Mouse (Mus musculus): ENCODE measurements around the gene Ctns.

The Ctns gene

DNA sequence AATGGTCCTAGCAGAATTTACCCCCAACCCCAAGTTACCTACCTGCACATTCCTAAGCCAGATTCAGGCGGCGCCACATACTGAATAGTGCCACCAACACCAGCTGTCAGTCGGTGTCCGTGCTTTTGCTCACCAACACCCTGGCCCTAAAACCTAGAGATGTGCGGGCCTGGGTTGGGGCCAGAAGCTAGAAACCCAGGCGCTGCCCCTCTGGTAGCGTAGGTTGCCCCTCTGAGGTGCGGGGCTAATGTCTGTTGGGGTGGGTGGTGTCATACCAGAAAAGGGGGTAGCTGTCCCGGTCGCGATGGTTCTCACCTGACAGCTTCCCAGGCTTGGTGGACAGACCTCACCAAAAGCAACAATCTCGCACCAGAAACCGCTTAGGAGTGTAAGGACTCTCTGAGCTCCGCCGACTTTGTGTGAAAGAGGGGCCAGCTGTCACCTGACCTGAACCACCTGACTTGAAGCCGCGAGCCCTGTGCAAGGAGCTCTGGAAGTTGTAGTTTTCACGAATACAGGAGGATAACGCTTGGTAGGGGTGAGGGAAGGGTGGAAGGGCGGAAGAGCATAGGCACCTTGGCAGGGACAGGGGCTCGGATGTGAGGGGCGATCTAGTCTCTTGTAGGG lies at the start of gene Ctns:
TSS of gene Ctns (minus strand) at position 440 of the 627 bp plus-strand sequence.
- peak; percentile 88 to 94 for DNase-seq

DNA sequence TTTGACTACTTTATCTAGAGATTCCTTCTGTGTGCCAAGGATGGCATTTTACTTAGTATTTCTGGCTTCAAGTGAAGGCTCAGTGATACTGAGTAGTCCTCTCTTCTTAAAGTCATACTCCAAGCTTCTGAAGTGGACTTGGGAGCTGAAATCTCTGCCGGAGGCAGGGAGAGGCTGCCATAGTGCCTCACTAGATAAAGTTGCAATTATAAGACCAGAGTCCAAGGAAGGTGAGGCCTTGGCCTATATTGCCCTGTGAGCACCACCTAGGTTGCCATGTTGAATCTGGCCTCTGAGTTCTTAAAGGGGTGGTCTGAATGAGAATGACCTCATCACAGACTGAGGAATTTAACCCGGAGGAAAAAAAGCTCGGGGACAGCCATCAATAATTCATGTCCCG lies 43.9 kb upstream of the Ctns start:
- no peak for DNase-seq

DNA sequence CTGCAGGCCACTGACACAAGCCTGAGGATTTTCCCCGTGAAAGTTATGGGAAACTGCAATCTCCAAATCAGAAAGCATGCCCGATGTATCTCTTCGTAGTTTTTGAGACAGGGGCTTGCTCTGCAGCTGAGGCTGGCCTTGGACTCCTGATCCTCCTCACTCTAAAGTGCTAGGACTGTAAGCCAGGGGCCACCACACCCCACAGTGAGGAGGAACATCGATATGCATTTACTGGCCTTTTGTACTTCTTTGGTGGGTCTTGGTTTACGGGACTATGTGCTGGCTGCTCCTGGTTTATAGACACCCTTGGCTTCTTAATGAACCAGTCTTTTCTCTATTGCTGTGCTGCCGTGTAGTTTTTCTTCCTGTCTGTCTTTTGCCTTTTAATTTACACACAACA lies 43.4 kb upstream of the Ctns start:
- DNase-seq: no peak

DNA sequence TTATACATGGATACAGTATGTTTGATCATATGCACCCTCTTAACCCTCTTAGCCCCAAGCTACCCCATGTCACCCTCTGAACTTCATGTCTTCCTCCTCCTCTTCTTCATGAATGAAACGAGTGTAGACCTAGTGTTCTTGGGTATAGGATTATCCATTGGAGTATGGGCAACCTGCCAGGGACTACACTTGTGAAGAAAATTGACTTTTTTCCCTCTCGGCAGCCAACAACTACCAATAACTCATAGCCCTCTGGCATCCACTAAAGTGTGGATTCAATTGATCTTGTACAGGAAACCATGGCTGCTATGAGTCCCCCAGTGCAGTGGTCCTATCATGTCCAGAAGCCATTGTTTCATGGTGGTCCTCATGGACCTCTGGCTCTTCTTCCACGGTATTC lies 37.9 kb upstream of the Ctns start:
- DNase-seq: peak in 1 of 2 experiments; percentile 7

DNA sequence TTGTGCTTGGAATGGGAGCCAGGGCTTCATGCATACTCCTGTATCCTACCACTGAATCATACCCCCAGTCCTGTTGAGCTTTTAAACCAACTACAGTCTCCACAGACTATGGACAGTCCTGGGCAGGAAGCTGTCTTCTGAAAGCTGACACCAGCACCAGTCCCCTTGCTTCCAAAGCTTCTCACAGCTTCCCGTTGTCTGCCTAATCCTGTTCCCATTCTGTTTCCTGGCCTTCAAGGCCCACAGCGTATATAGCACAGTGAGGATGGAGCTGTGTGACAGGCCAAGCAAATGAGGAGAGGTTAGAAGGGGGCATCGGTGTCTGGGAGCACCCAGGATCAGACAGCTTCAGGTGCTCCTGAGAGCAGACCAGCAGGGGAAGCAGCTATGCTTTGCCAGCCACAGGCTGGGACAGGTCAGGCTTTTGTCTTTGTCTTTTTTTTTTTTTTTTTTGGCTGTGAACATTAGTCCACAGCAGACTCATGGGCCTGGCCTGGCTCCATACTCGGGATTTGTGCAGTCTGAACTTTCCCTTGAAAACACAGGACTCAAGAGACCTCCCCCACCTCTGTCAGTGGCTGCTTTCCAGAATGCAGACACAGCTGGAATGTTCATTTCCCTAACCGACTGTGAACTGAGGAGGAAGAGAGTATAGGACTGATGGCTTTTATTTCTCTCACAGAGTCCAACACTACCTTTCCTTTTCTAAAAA lies 37.3 kb upstream of the Ctns start:
- DNase-seq: peak; percentile 75 to 82

DNA sequence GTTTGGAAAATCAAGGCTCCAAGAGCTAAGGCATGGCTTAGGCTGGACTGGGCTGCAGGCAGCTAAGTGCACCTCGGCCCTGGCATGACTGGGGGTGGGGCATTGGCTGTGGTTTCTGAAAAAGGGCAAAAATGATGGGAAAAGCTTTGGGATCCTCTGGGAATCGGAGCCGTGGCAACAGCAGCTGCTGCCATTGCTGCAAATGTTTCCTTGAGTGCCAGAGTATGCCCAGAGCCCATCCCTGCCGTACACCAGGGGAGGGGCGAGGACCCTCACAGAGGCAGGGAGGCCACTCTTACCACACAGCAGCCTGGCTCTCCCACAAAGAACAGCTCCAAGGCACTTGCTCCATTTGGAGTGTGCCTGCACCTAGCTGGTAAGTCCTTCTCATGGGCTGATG lies 35.1 kb upstream of the Ctns start, which contains the start of gene Trpv1:
TSS of gene Trpv1 (plus strand) at position 301 of the 400 bp plus-strand sequence.
- no peak for DNase-seq

DNA sequence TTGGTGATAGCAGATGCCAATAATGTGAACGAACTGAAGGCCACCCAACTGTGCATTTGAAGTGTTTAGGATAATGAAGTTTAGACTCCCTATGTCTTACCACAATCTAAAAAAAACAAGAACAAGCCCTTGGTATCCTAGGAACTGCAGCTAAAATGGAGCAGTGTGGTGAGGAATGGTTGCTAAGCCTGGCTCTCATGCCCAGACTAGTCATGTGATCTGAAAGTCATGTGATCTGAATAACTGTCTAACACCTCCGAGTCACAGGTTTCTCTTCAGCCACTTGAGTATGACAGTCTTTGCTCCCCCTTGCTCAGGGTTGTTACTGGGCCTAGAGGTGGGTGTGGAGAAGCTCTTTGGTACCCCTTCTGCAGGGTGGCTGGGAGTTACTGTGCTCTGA lies 33.7 kb upstream of the Ctns start:
- DNase-seq: no peak

DNA sequence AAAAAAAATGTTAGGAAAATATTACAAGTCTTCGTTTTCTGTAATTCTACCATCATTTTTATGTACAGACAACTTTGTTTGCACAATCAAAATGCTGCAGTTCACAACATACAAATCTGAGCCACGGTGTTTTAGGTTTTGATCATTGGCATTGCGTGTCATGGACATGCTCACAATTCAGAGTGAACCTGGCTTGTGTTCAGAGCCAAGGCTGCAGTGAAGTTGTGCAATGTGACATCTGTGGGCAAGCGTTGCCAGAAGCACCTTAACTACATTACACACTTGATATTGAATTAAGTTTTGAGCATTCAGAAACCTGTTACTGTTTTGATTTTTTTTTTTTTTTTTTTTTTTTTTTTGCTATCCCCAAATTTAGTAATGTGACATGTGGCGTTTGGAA lies 31.2 kb upstream of the Ctns start:
- DNase-seq: no peak

DNA sequence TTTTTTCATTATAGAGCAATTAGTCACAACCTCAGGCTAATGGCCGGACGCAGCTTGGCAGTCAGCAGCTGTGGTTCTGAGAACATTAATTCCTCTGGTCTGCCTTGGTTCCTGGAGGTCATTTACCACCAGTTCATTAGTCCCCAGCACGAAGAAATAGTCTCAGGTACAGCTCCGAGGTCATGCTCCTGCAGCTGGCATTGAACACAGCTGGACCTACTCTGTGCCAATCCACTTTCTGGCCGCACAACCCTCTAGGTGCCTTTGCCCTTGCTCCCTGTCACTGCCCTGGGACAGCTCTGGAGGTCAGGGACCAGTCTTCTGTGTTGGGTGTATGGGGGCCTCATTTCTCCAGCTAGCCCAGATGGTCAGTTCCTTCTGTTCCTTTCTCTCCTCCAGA lies 30.0 kb upstream of the Ctns start:
- DNase-seq: peak in 1 of 2 experiments; percentile 42

DNA sequence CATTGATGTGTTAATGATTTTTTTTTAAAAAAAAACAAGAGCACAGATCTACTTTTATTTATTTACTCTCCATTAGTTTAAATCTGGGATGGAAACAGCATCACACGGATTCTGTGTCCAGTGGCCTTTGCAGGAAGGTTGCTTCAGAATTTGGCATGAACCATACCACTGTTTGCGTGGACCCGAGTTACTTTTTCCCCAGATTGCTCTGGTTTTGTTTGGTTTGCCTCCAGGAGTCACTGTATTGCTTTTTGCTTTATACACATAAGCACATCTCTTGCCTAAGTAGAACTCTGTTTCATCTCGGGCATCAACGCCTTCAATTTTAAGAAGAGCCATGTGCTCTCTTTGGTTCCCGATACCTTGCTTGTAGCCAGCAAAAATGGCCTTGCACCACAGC lies 27.0 kb upstream of the Ctns start:
- DNase-seq: no peak

DNA sequence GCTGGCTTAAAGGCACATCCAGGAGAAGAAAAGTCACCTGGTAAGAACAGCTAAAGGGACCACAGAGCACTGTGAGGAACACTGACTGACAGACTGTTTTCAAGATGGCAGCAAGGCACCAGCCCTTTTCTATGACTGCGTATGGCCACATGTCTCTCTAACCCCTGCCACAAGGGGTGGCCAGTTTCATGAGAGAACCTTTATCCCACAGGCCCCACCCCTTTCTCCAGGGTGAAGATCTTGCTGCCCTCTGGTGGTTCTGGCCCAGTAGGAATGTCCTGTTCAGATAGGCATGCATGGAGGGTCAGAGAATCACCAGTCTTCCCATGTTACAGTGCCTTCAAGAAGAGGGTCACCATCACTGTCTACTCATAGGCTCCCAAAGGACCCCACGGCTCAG lies 25.1 kb upstream of the Ctns start:
- peak; percentile 65 to 66 for DNase-seq

DNA sequence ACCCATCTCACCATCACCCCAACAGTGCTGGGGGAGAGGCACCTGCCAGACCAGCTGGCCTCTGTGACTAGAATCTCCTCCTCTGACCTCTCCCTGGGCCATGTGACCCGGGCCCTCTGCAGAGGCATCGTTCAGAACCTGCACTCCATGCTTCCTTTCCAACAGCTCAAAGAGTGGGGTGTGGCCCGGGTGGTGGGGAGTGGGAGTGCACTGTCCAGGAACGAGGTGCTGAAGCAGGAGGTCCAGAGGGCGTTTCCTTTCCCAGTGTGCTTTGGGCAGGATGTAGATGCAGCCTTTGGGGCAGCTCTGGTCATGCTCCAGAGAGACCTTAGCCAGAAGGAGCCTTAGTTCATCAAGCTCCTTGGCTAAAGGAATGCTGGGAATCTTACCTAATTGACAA lies 24.0 kb upstream of the Ctns start:
- no peak for DNase-seq

DNA sequence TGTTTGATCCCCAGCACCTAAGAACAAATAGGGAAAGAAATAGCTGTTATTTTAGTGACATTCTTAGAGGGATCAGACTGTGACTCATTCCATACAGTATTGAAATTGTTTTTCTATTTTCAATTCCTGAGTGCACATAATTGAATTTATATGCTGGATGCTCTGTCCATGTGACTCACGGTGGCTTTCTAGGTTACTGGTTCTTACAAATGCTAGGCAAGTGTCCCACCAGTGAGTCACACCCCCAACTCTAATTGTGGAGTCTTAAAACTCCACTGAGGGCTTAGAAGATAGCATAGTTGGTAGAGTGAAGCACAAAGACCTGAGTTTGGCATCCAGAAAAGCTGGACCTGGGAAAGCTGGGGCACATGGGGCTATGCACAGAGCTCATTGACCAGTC lies 21.8 kb upstream of the Ctns start:
- DNase-seq: no peak

DNA sequence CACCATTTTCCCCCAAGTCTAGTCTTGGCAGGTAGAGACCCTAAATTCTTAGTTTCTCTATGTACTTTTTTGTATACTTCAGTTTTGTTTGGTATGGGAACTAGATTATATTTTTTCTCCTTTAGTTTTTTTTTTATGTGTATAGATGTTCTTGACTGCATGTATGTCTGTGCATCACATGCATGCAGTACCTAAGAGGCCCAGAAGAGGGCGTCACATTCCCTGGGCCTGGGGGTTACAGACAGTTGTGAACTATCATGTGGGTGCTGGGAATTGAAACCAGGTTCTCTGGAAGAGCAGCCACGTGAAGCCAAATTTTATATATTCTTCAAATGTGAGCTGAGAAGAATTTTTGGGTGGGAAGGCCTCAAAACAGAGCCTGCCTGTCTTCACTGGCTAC lies 20.8 kb upstream of the Ctns start:
- no peak for DNase-seq

DNA sequence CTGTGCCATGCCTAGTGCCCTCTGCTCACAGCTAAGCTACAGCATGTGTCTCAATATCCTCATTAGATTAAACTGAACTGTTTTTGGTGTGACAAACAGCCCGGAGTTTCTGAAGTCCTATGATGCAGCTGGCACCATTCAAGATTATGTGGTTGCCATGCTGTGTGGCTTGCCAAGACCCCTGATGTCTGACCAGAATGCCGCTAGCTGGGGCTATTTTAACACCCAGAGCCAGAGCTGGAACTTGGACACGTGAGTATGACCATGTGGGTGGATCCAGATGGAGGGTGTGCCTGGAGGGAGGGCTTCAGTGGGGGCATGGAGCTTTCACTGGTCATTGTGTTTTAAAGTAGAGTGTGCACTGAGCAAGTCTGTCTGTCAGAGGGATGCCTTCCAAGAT lies 15.1 kb upstream of the Ctns start:
- no peak for DNase-seq

DNA sequence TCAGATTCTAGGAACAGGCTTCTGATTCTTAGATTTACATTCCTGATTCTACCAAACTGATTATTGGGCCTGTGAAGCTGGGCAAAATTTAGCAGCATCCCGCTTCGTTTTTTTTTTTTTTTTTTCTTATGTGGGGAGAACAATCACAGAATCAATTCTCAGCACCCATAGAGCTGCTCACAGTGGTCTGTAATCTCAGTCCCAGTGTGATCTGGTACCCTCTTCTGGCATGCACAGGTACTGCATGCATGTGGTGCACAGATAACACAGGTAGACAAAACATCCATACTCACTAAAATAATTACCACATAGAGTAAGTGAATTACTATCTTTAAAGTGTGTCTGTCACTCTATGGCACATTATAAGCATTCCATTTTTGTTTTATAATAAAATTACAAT lies 8.8 kb upstream of the Ctns start:
- peak in 1 of 2 experiments; percentile 18 for DNase-seq

DNA sequence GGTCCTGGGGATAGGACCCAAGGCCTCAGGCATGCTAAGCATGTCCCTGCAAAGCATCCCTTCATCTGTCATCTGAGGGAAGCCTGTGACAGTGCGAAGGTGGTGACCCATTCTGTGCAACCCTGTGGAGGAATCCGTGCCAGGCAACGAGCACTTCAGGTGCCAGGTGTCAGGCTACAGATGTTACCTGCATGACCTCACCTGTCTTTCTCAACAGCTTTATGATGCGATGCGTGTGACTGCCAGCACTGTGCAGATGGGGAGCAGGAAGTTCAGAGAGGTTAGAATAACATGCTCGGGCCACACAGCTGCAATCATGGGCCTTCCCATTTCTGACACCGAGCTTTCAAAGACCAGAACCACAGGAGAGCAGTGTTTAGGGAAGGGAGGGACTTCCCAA lies 6.4 kb upstream of the Ctns start:
- no peak for DNase-seq

DNA sequence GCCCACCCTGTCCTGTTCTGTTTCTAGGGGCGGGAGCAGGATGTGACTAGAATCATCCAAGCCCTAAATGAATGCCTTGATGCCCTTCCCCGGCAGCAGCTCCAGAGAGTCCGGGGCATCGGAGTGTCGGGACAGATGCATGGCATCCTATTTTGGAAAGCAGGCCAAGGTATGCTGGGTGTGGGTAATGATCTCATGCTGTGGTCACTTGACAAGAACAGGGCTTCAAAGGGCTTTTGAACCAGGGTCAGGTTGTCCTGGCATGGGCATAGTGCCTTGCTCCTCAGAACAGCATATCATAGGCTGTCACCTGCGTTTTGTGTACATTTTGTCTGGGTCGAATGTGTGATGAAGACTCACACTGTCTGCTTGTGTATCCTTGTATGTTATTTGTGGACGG lies 5.1 kb upstream of the Ctns start:
- DNase-seq: no peak

DNA sequence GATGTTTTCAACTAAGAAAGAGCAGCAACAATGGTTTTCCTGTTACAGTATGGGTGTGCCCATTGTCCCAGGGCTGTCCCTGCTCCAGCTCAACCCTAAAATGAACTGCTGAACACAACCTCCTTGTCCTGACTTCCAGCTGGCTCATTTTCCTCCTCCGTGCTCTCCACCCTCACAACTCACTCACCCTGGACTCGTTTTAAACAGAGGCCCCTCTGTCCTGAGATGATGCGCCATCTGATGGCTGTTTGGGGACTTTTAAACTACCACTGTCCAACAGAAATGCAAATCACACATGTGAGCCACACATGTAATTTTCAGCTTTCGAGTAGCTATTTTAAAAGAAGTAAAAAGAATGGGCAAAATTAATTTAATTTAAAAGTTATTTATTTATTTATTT lies 2.8 kb upstream of the Ctns start:
- no peak for DNase-seq

DNA sequence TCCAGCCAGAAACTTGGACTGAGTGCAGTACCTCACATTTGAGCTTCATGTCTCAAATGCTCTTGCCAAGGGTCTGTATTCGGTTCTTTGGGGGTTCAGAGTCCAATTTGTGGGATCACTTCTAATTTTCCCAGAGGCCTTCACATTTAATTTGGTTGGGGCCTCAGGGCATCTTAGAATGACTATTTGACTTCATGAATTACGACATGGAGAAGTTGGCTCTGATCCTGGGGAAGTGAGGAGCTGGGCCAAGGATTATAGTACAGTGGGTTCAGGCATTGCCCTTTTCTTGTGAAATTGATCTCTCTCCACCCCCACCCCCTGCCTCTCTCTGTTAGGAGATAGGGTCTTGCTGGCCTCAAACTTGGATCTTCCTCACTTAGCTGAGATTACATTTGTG lies 2.2 kb upstream of the Ctns start:
- peak in 1 of 2 experiments; percentile 24 for DNase-seq

DNA sequence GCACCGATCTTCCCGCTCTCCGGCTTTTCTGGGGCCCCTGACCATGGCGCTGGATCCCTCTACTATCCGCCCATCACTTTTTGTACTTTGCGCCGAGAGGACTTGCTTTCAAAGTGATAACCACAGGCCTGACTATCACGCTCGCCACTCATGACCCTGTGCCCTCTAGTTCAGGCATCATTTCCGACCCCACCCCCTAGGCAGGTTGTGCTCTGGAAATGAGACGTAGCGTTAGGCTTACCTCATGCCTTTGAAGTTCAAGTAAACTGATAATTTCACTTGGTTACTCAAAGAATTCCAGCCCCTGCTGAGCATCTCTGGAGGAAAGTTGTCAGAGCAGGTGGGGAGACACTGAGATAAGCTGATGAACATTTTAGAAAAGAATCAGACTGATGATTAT lies 1.0 kb upstream of the Ctns start:
- DNase-seq: peak; percentile 40 to 64

DNA sequence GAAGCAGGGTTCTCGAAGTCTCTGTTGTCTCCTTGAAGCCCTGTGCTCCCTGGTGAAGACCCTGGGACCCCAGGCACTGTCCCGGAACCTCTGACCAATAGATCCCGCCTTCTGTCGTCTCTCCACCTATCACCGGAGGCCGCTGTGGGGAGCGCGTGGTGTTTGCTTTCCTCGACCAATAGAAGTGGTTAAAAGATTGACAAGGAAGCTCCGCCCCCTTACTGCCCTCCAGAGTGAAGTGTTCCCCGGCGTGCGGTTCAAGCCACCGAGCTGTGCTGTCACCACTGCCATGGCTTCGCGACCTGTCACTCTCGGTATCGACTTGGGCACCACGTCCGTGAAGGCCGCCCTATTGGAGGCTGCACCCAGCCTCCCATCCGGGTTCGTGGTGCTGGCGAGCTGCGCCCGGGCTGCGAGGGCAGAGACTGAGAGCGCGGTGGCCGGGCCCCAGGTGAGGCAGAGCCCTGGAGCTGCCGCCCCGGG lies 429 bp upstream of the Ctns start, which contains the start of gene Shpk:
TSS of gene Shpk (plus strand) at position 231 of the 483 bp plus-strand sequence.
- DNase-seq: peak; percentile 97 to 98

DNA sequence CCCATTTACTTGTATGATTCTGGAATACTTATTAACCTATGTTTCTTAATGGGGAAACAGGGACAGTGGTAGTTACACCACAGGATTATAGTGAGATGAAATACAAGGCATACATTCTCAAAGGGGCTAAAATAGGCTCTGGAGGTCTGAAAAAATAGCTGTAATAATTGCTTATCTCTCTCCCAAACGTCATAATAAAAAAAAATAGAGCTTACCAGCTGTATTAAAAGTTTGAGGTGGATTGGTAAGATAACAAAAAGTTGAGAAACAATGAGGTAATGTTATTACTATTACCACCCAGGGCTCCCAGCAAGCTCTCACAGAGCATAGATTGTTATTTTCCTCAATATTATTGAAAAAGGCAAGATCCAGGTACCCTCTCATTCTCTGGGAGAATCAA lies 652 bp downstream of the Ctns start:
- DNase-seq: no peak

DNA sequence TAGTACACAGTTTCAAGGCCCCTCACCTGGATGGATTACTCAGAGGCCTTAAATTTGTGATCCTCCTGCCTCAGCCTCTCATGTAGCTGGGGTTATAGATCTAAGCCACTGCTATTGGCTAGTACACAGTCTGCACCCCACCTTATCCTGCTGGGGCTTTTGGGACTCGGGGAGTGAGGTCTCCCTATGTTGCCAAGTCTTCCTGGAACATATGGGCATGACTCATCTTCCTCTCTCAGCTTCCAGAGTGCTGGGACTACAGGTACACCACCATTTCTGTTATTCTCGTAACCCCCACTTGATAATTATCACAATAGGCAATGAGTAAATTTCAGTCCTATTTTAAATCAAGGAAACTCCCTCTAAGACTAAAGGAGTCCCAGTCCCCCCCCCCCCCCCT lies 4.4 kb downstream of the Ctns start:
- DNase-seq: no peak

DNA sequence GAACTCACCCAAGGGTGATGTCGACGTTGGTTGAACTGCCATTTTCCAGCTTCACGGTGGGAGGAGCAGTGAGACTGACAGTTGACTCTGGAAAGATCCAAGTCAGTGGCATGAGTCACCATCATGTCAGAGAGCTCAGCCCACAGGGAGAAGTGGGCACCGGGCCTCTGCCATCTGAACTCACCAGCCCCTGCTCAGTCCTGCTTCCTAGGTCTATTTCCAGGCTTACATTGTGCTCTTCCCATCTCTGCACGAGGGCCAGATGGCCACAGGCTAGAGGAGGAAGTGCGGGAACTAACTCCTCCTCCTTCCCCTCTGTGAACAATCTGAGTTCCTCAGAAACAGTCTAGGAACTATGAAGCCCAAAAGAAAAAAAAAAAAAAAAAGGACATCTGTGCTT lies 5.8 kb downstream of the Ctns start:
- no peak for DNase-seq
